Mouse (Mus musculus): ENCODE measurements at regions not wholly inside any gene's neighbourhood (a gene's known extent, or its start where the extent isn't known, plus 50 kb on each side); places are given as distances from the start of the nearest gene placed in this dataset.

- no peaks in the 10 kb centered on the region for H3K27me3 ChIP-seq (ENCODE audit: control insufficient read depth, insufficient read depth, low read length)
- no peak overlapping the region for H3K4me2 ChIP-seq (replicated peaks; ENCODE audit: low read depth, low read length)
- WGBS: 67% methylated on average over 2 of the region's 2 CpGs
- no peak for ATAC-seq (ENCODE audit: low FRiP score, low TSS enrichment)
- no peak overlapping the region for H3K27ac ChIP-seq (ENCODE audit: low read depth, low read length)
- H3K4me1 ChIP-seq (ENCODE audit: control insufficient read depth, insufficient read depth, low read length): no peaks in the 10 kb centered on the region
- no peaks in the 10 kb centered on the region for H3K36me3 ChIP-seq (ENCODE audit: control insufficient read depth, insufficient read depth, low read length)
- no peaks in the 10 kb centered on the region for H3K9me3 ChIP-seq (ENCODE audit: control insufficient read depth, low read length)
- no peak overlapping the region for H3K9ac ChIP-seq (ENCODE audit: low read depth, low read length)
- H3K4me3 ChIP-seq (ENCODE audit: low read length): no peak overlapping the region
Measured at GRCm38 (mm10) chrX:147616374-147616773, 62.5 kb upstream of the Lrch2 start.

GRCm38 (mm10) chrX:147608660-147609059 is 54.8 kb upstream of the Lrch2 start:
- ATAC-seq (ENCODE audit: low FRiP score, low TSS enrichment): 0 out of 2 replicates have a peak, but pooled peaks have one; percentile 49
- no peak overlapping the region for H3K4me3 ChIP-seq (ENCODE audit: low read length)
- H3K36me3 ChIP-seq (ENCODE audit: control insufficient read depth, insufficient read depth, low read length): no peaks in the 10 kb centered on the region
- no peaks in the 10 kb centered on the region for H3K4me1 ChIP-seq (ENCODE audit: control insufficient read depth, insufficient read depth, low read length)
- no peaks in the 10 kb centered on the region for H3K27me3 ChIP-seq (ENCODE audit: control insufficient read depth, insufficient read depth, low read length)
- no peak overlapping the region for H3K27ac ChIP-seq (ENCODE audit: low read depth, low read length)
- WGBS: 21% methylated on average over 3 of the region's 3 CpGs
- H3K9me3 ChIP-seq (ENCODE audit: control insufficient read depth, low read length): no peaks in the 10 kb centered on the region
- H3K9ac ChIP-seq (ENCODE audit: low read depth, low read length): no peak overlapping the region
- H3K4me2 ChIP-seq (replicated peaks; ENCODE audit: low read depth, low read length): no peak overlapping the region
